Mouse (Mus musculus) adrenal gland (tissue): ENCODE data around the gene Traf6.
"Not testable (repeated sequence)": the region's sequence is repeated elsewhere in the genome, so short reads cannot be mapped to it uniquely, and the experiment has no call there.

Experiments used
- intact Hi-C: fragments of 180-260 bp; cut with DNase I; formaldehyde crosslinking; loops from one replicate; pipeline ENCODE4 v1.15.1; 2025

Traf6 gene

GRCm38 (mm10) chr2:101693043-101693442 is 14.8 kb downstream of the Traf6 start:
- intact Hi-C loops = loop anchor here (5.0 kb wide), 1 partner anchor 179 kb away; no protein-coding TSS in a partner anchor

GRCm38 (mm10) chr2:101693577-101694215 is 15.5 kb downstream of the Traf6 start:
- intact Hi-C loops = loop anchor here (5.0 kb wide), 1 partner anchor 179 kb away; no protein-coding TSS in a partner anchor

GRCm38 (mm10) chr2:101695584-101695983 is 17.4 kb downstream of the Traf6 start:
- intact Hi-C loops = no loop called here

- intact Hi-C loops = no loop called here
Observed at GRCm38 (mm10) chr2:101699284-101699683, 21.1 kb downstream of the Traf6 start.

- intact Hi-C loops = loop anchor here (2.0 to 5.0 kb wide), 2 partner anchors 121 to 165 kb away; no protein-coding TSS in a partner anchor
Observed at GRCm38 (mm10) chr2:101705941-101706485, 27.8 kb downstream of the Traf6 start.

- intact Hi-C loops = loop anchor here (5.0 kb wide), 1 partner anchor 86 kb away; no protein-coding TSS in a partner anchor
Observed at GRCm38 (mm10) chr2:101711608-101712007, 33.4 kb downstream of the Traf6 start.

- intact Hi-C loops = no loop called here
Observed at GRCm38 (mm10) chr2:101715650-101716323, 37.6 kb downstream of the Traf6 start.

GRCm38 (mm10) chr2:101717162-101717561 is 38.9 kb downstream of the Traf6 start:
- intact Hi-C loops = no loop called here

- intact Hi-C loops = no loop called here
Observed at GRCm38 (mm10) chr2:101721835-101722234, 43.6 kb downstream of the Traf6 start.

GRCm38 (mm10) chr2:101722370-101723332 is 44.4 kb downstream of the Traf6 start:
- intact Hi-C loops = no loop called here

- intact Hi-C loops = no loop called here
Observed at GRCm38 (mm10) chr2:101723333-101723881, 45.2 kb downstream of the Traf6 start.

GRCm38 (mm10) chr2:101727787-101728186 is 49.6 kb downstream of the Traf6 start:
- intact Hi-C loops = no loop called here

GRCm38 (mm10) chr2:101729472-101729871 is 51.2 kb downstream of the Traf6 start:
- intact Hi-C loops = no loop called here

GRCm38 (mm10) chr2:101730972-101731371 is 52.7 kb downstream of the Traf6 start:
- intact Hi-C loops = no loop called here

GRCm38 (mm10) chr2:101732777-101733210 is 54.6 kb downstream of the Traf6 start:
- intact Hi-C loops = no loop called here

GRCm38 (mm10) chr2:101733564-101733963 is 55.3 kb downstream of the Traf6 start:
- intact Hi-C loops = no loop called here

- intact Hi-C loops = no loop called here
Observed at GRCm38 (mm10) chr2:101739914-101740313, 61.7 kb downstream of the Traf6 start.

- intact Hi-C loops = no loop called here
Observed at GRCm38 (mm10) chr2:101741653-101742052, 63.4 kb downstream of the Traf6 start.

GRCm38 (mm10) chr2:101742072-101742860 is 64.0 kb downstream of the Traf6 start:
- intact Hi-C loops = no loop called here

GRCm38 (mm10) chr2:101745656-101746055 is 67.4 kb downstream of the Traf6 start:
- intact Hi-C loops = not testable (repeated sequence)
